Mouse (Mus musculus) neural tube, embryonic 14.5 days (tissue): ENCODE measurements around the gene Drc7. TPM values are rescaled to one million over a fixed set of nuclear protein-coding genes. Genes with fewer than 3 reads are reported as not detected.
A peak's percentile ranks its signal among the peaks of the same experiment; 100 is the strongest.

Source experiments
- ATAC-seq: fragments of 200-750 bp; cut with Nextera tagmentation; 2 replicates; pipeline ENCODE4 v1.8.0; 2017; ENCODE audit warnings: low read depth, mild to moderate bottlenecking, moderate TSS enrichment, moderate library complexity
- H3K27ac ChIP-seq: fragments of 300-500 bp; sonication (generic); 2 replicates; pipeline ENCODE4 v1.5.1; 2014; ENCODE audit warnings: low read depth, mild to moderate bottlenecking, control low read depth, low read length, moderate library complexity, mixed read lengths
- H3K27me3 ChIP-seq: fragments of 300-500 bp; sonication (generic); 2 replicates; pipeline ENCODE4 v1.6.1; 2014; ENCODE audit warnings: low read length; ENCODE audit not compliant: control insufficient read depth, insufficient read depth
- H3K36me3 ChIP-seq: fragments of 300-500 bp; sonication (generic); 2 replicates; pipeline ENCODE4 v1.6.1; 2014; ENCODE audit warnings: low read length, mixed read lengths; ENCODE audit not compliant: control insufficient read depth, insufficient read depth
- H3K4me1 ChIP-seq: fragments of 300-500 bp; sonication (generic); 2 replicates; pipeline ENCODE4 v1.6.1; 2014; ENCODE audit warnings: low read length; ENCODE audit not compliant: control insufficient read depth, insufficient read depth
- H3K4me2 ChIP-seq: fragments of 300-500 bp; sonication (generic); 2 replicates; pipeline ENCODE4 v1.6.1; 2014; ENCODE audit warnings: mild to moderate bottlenecking, low read depth, low read length, control low read depth
- H3K4me3 ChIP-seq: fragments of 300-500 bp; sonication (generic); 2 replicates; pipeline ENCODE4 v1.5.1; 2014; ENCODE audit warnings: low read depth, low read length, control low read depth, mixed read lengths
- H3K9ac ChIP-seq: fragments of 300-500 bp; sonication (generic); replicated peaks from 2 replicates; pipeline ENCODE4 v1.6.1; 2014; ENCODE audit warnings: low read depth, mild to moderate bottlenecking, control low read depth, low read length, mixed read lengths
- H3K9me3 ChIP-seq: fragments of 300-500 bp; sonication (generic); 2 replicates; pipeline ENCODE4 v1.6.1; 2016; ENCODE audit warnings: low read length; ENCODE audit not compliant: control insufficient read depth
- WGBS: fragments of 180-500 bp; shearing (Covaris S2); extraction: QIAGEN DNeasy Blood & Tissue Kit; methylation state at CpG from one replicate; pipeline ENCODE4 v1.1.7; 2014; 5-methylcytosine and 5-hydroxymethylcytosine counted together
- polyA plus RNA-seq: library from polyadenylated mRNA; unstranded; fragments of >200 nt; fragmentation: Nextera tagmentation; extraction: Ambion mirVana; gene quantifications from 2 replicates; pipeline ENCODE4 v1.2.1, GENCODE M21; 2014

Gene Drc7
- 0.61 and 0.88 TPM in 2 replicates for polyA plus RNA-seq

- Histone ChIP-seq H3K4me2 (no peak within 1 kb of the TSS), H3K9me3 (no peaks in the 10 kb centered on the region), H3K27me3 (no peaks in the 10 kb centered on the region), H3K9ac (no peak within 1 kb of the TSS), H3K36me3 (no peaks in the 10 kb centered on the region), H3K27ac (no peak within 1 kb of the TSS), H3K4me1 (no peaks in the 10 kb centered on the region), H3K4me3 (no peak within 1 kb of the TSS)
- WGBS: 23% methylated on average over 2 of the region's 2 CpGs
- ATAC-seq: peak; percentile 82
Observed at GRCm38 (mm10) chr8:95054927-95055510, at the start of gene Drc7. Gene Drc7, plus strand, starts transcription at chr8:95055103.

GRCm38 (mm10) chr8:95012442-95012919 is 42.4 kb upstream of the Drc7 start:
- no peaks in the 10 kb centered on the region for H3K27me3 ChIP-seq
- H3K9ac ChIP-seq: no peak overlapping the region
- no peak for ATAC-seq
- no peaks in the 10 kb centered on the region for H3K4me1 ChIP-seq
- WGBS: 88% methylated on average over 15 of the region's 15 CpGs
- no peak overlapping the region for H3K4me2 ChIP-seq
- no peaks in the 10 kb centered on the region for H3K9me3 ChIP-seq
- no peak overlapping the region for H3K27ac ChIP-seq
- H3K36me3 ChIP-seq: peaks cover 74% of the 10 kb centered on the region
- H3K4me3 ChIP-seq: no peak overlapping the region

GRCm38 (mm10) chr8:95015866-95016265 is 39.0 kb upstream of the Drc7 start:
- H3K9ac ChIP-seq: no peak overlapping the region
- 82% methylated on average over 4 of the region's 4 CpGs for WGBS
- no peak overlapping the region for H3K4me3 ChIP-seq
- H3K36me3 ChIP-seq: peaks cover 45% of the 10 kb centered on the region
- H3K27me3 ChIP-seq: no peaks in the 10 kb centered on the region
- no peaks in the 10 kb centered on the region for H3K9me3 ChIP-seq
- H3K4me1 ChIP-seq: no peaks in the 10 kb centered on the region
- ATAC-seq: no peak
- H3K27ac ChIP-seq: no peak overlapping the region
- no peak overlapping the region for H3K4me2 ChIP-seq

- no peak overlapping the region for H3K27ac ChIP-seq
- H3K4me1 ChIP-seq: no peaks in the 10 kb centered on the region
- no peaks in the 10 kb centered on the region for H3K27me3 ChIP-seq
- H3K4me2 ChIP-seq: no peak overlapping the region
- H3K9me3 ChIP-seq: no peaks in the 10 kb centered on the region
- peak; percentile 10 for ATAC-seq
- no peak overlapping the region for H3K4me3 ChIP-seq
- WGBS: 75% methylated on average over 4 of the region's 4 CpGs
- peaks cover 36% of the 10 kb centered on the region for H3K36me3 ChIP-seq
- H3K9ac ChIP-seq: no peak overlapping the region
Observed at GRCm38 (mm10) chr8:95016684-95017083, 38.2 kb upstream of the Drc7 start.

- H3K36me3 ChIP-seq: peaks cover 29% of the 10 kb centered on the region
- no peaks in the 10 kb centered on the region for H3K9me3 ChIP-seq
- peak; percentile 29; the same call in 1 of the 2 replicates for ATAC-seq
- no peak within 1 kb of the TSS for H3K9ac ChIP-seq
- no peak within 1 kb of the TSS for H3K4me2 ChIP-seq
- H3K4me1 ChIP-seq: no peaks in the 10 kb centered on the region
- no peak within 1 kb of the TSS for H3K27ac ChIP-seq
- no peak within 1 kb of the TSS for H3K4me3 ChIP-seq
- H3K27me3 ChIP-seq: no peaks in the 10 kb centered on the region
- 78% methylated on average over 11 of the region's 11 CpGs for WGBS
Observed at GRCm38 (mm10) chr8:95017451-95017850, 37.5 kb upstream of the Drc7 start, which contains the start of gene Adgrg3. Gene Adgrg3, plus strand, starts transcription at chr8:95017692.

GRCm38 (mm10) chr8:95017969-95018635 is 36.8 kb upstream of the Drc7 start:
- Histone ChIP-seq H3K9ac (no peak overlapping the region), H3K4me3 (no peak overlapping the region), H3K36me3 (peaks cover 24% of the 10 kb centered on the region), H3K27me3 (no peaks in the 10 kb centered on the region), H3K27ac (no peak overlapping the region), H3K4me2 (no peak overlapping the region), H3K9me3 (no peaks in the 10 kb centered on the region), H3K4me1 (no peaks in the 10 kb centered on the region)
- WGBS: 82% methylated on average over 9 of the region's 9 CpGs
- ATAC-seq: no peak

GRCm38 (mm10) chr8:95020293-95020777 is 34.6 kb upstream of the Drc7 start:
- WGBS: 80% methylated on average over 12 of the region's 12 CpGs
- no peak for ATAC-seq
- Histone ChIP-seq H3K27ac (no peak overlapping the region), H3K9me3 (no peaks in the 10 kb centered on the region), H3K36me3 (0 out of 2 replicates have a peak, but pooled peaks cover 6% of the 10 kb centered on the region), H3K4me2 (no peak overlapping the region), H3K4me1 (no peaks in the 10 kb centered on the region), H3K27me3 (no peaks in the 10 kb centered on the region), H3K4me3 (no peak overlapping the region), H3K9ac (no peak overlapping the region)

- Histone ChIP-seq H3K4me2 (no peak overlapping the region), H3K9ac (no peak overlapping the region), H3K27ac (no peak overlapping the region), H3K4me3 (no peak overlapping the region), H3K36me3 (0 out of 2 replicates have a peak, but pooled peaks cover 2% of the 10 kb centered on the region), H3K9me3 (no peaks in the 10 kb centered on the region), H3K27me3 (no peaks in the 10 kb centered on the region), H3K4me1 (no peaks in the 10 kb centered on the region)
- 85% methylated on average over 10 of the region's 10 CpGs for WGBS
- no peak for ATAC-seq
Observed at GRCm38 (mm10) chr8:95020821-95021220, 34.1 kb upstream of the Drc7 start.

GRCm38 (mm10) chr8:95023201-95023600 is 31.7 kb upstream of the Drc7 start:
- no peak for ATAC-seq
- 37% methylated on average over 8 of the region's 8 CpGs for WGBS
- Histone ChIP-seq H3K4me1 (no peaks in the 10 kb centered on the region), H3K9ac (no peak overlapping the region), H3K4me2 (no peak overlapping the region), H3K4me3 (no peak overlapping the region), H3K9me3 (no peaks in the 10 kb centered on the region), H3K36me3 (no peaks in the 10 kb centered on the region), H3K27me3 (no peaks in the 10 kb centered on the region), H3K27ac (no peak overlapping the region)
